In genomic region chr3:89727028-89727427, GRCm38 (mm10) we compare ENCODE assay signal across 7 mouse cellular contexts. TPM values are rescaled to one million over a fixed set of nuclear protein-coding genes. Genes with fewer than 3 reads are reported as not detected.
DNase-seq lines count a peak whose midpoint lies in the region; ATAC-seq and TF ChIP-seq lines count a peak whose summit lies in the region.

No protein-coding gene starts in this region.

- H3K4me3 ChIP-seq in midbrain, embryonic 10.5 days, result no peak overlapping the region
- H3K4me3 ChIP-seq in midbrain, embryonic 11.5 days (ENCODE audit: low read depth, low read length), result no peak overlapping the region

- H3K4me1 ChIP-seq in midbrain, embryonic 10.5 days, result peaks cover 22% of the 10 kb centered on the region
- peaks cover 4% of the 10 kb centered on the region; the same call in 1 of the 2 replicates for H3K4me1 ChIP-seq in midbrain, embryonic 11.5 days (ENCODE audit: control insufficient read depth, insufficient read depth, low read length)

- no peaks in the 10 kb centered on the region for H3K9me3 ChIP-seq in midbrain, embryonic 10.5 days (replicated peaks)
- no peaks in the 10 kb centered on the region for H3K9me3 ChIP-seq in midbrain, embryonic 11.5 days (ENCODE audit: control insufficient read depth, low read length)

- CTCF ChIA-PET in Patski (lab: Charles Lee), result interaction anchor here (1.1 to 9.0 kb wide), 7 partner anchors 8 to 139 kb away, joined by 3 to 63 read pairs (median 4); partner anchors contain the start of gene Ube2q1

- H3K27me3 ChIP-seq in midbrain, embryonic 10.5 days (ENCODE audit: low read depth, poor library complexity, severe bottlenecking), result no peaks in the 10 kb centered on the region
- H3K27me3 ChIP-seq in midbrain, embryonic 11.5 days (ENCODE audit: control insufficient read depth, insufficient read depth, low read length), result no peaks in the 10 kb centered on the region
- H3K27me3 ChIP-seq in Patski, result no peaks in the 10 kb centered on the region

- no peaks in the 10 kb centered on the region for H3K36me3 ChIP-seq in midbrain, embryonic 10.5 days
- no peaks in the 10 kb centered on the region for H3K36me3 ChIP-seq in midbrain, embryonic 11.5 days (ENCODE audit: control insufficient read depth, insufficient read depth, low read length)

- H3K27ac ChIP-seq in midbrain, embryonic 10.5 days (replicated peaks), result no peak overlapping the region
- H3K27ac ChIP-seq in midbrain, embryonic 11.5 days (ENCODE audit: low read depth, low read length), result no peak overlapping the region

- no peak overlapping the region for H3K4me2 ChIP-seq in midbrain, embryonic 11.5 days

- in situ Hi-C loops in Patski (cut with MboI; ENCODE audit: low pct_unique_long_range_greater_than_20kb), result no loop called here

- ATAC-seq in midbrain, embryonic 11.5 days (ENCODE audit: low FRiP score), result no peak
- ATAC-seq in Patski, result peak; percentile 55
- ATAC-seq in inflammation-experienced regulatory T-cells, adult 6 months, result peak; percentile 55
- peak; percentile 76 for ATAC-seq in megakaryocyte progenitor cell, adult 5-6 weeks (replicated peaks; ENCODE audit: poor library complexity)

- WGBS in midbrain, embryonic 10.5 days, result 25% methylated on average over 4 of the region's 4 CpGs
- WGBS in midbrain, embryonic 11.5 days, result 18% methylated on average over 4 of the region's 4 CpGs

- peak; percentile 84 for TF ChIP-seq CTCF in Patski (IDR thresholded peaks at IDR 0.05)

- DNase-seq in midbrain, embryonic 10.5 days (ENCODE audit: low spot score), result peak; percentile 33
- DNase-seq in midbrain, embryonic 11.5 days (ENCODE audit: low spot score, missing footprints), result no peak
- no peak for DNase-seq in Patski (ENCODE audit: low read depth, low spot score)
- peak; percentile 40 to 63 for DNase-seq in cerebellum, postnatal 25 days
- DNase-seq in thymus, postnatal 14 days, result peak; percentile 70

- POLR2A ChIA-PET in Patski (lab: Charles Lee), result no interaction called here

- no peak overlapping the region for H3K9ac ChIP-seq in midbrain, embryonic 11.5 days (ENCODE audit: low read length)

RNA-seq across cellular contexts. Expression of gene Adar, which starts 12.2 kb away (rescaled TPM):
- 13.6 and 16.4 TPM in 2 replicates for polyA plus RNA-seq in midbrain, embryonic 10.5 days (2016; fragmentation: Nextera tagmentation; extraction: Ambion mirVana)
- 15.5 and 16.6 TPM in 2 replicates for polyA plus RNA-seq in midbrain, embryonic 11.5 days (2014; fragmentation: Nextera tagmentation; extraction: Ambion mirVana)
- 39.0 TPM for polyA plus RNA-seq in Patski (2021)
- 10 to 100 TPM; 48.4 to 57.6 (median 56.6) TPM for polyA plus RNA-seq in inflammation-experienced regulatory T-cells, adult 6 months (2017; shearing (Covaris generic))
- 20.4 and 23.7 TPM in 2 replicates for total RNA-seq in megakaryocyte progenitor cell, adult 5-6 weeks (2015)
- 23.2 and 29.9 TPM in 2 replicates for total RNA-seq in megakaryocyte progenitor cell, adult 5-6 weeks (2017)

RNA-seq across cellular contexts. Expression of gene Chrnb2, which starts 37.4 kb away (rescaled TPM):
- polyA plus RNA-seq in midbrain, embryonic 10.5 days (2016; fragmentation: Nextera tagmentation; extraction: Ambion mirVana), result 5.9 and 11.3 TPM in 2 replicates
- 13.5 and 13.6 TPM in 2 replicates for polyA plus RNA-seq in midbrain, embryonic 11.5 days (2014; fragmentation: Nextera tagmentation; extraction: Ambion mirVana)
- 1.5 TPM for polyA plus RNA-seq in Patski (2021)
- polyA plus RNA-seq in inflammation-experienced regulatory T-cells, adult 6 months (2017; shearing (Covaris generic)), result 1 to 10 TPM; 1.2 to 2.4 (median 1.9) TPM
- 0.22 and 0.71 TPM in 2 replicates for total RNA-seq in megakaryocyte progenitor cell, adult 5-6 weeks (2015)
- 0.30 and 0.37 TPM in 2 replicates for total RNA-seq in megakaryocyte progenitor cell, adult 5-6 weeks (2017)

RNA-seq across cellular contexts. Expression of gene Ube2q1, which starts 46.4 kb away (rescaled TPM):
- polyA plus RNA-seq in midbrain, embryonic 10.5 days (2016; fragmentation: Nextera tagmentation; extraction: Ambion mirVana), result 12.5 and 12.9 TPM in 2 replicates
- 20.4 and 22.7 TPM in 2 replicates for polyA plus RNA-seq in midbrain, embryonic 11.5 days (2014; fragmentation: Nextera tagmentation; extraction: Ambion mirVana)
- 147 TPM for polyA plus RNA-seq in Patski (2021)
- 10 to 100 TPM; 12.9 to 18.9 (median 16.5) TPM for polyA plus RNA-seq in inflammation-experienced regulatory T-cells, adult 6 months (2017; shearing (Covaris generic))
- total RNA-seq in megakaryocyte progenitor cell, adult 5-6 weeks (2015), result 92.5 and 110 TPM in 2 replicates
- 98.1 and 128 TPM in 2 replicates for total RNA-seq in megakaryocyte progenitor cell, adult 5-6 weeks (2017)

Comparison
In these comparisons a context has a peak if more than half of its experiments do, and no peak if none do; other contexts are left out.
1. DNase-seq: peak in midbrain, embryonic 10.5 days (single experiment), cerebellum, postnatal 25 days (2 of 2) and thymus, postnatal 14 days (single experiment); none in midbrain, embryonic 11.5 days (single experiment) and Patski (single experiment).